Mouse (Mus musculus) left cerebral cortex, postnatal 4 days (tissue): ENCODE measurements around the gene Tubb3. TPM values are rescaled to one million over a fixed set of nuclear protein-coding genes. Genes with fewer than 3 reads are reported as not detected.
"Not testable (repeated sequence)": the region's sequence is repeated elsewhere in the genome, so short reads cannot be mapped to it uniquely, and the experiment has no call there.

ENCODE experiments used
- DNase-seq: peaks from one replicate; pipeline ENCODE4 v3.0.0-alpha.2; 2022
- intact Hi-C: fragments of 180-260 bp; cut with DNase I; formaldehyde crosslinking; loops from one replicate; pipeline ENCODE4 v1.15.1; 2025
- total RNA-seq, 2 experiments: library from RNA; stranded (reverse); gene quantifications; 2 replicates each; pipeline ENCODE4 v1.2.3; 2021

Tubb3 gene
- total RNA-seq, 2 experiments from 2014 or later: 2,432 to 2,471 TPM

DNA sequence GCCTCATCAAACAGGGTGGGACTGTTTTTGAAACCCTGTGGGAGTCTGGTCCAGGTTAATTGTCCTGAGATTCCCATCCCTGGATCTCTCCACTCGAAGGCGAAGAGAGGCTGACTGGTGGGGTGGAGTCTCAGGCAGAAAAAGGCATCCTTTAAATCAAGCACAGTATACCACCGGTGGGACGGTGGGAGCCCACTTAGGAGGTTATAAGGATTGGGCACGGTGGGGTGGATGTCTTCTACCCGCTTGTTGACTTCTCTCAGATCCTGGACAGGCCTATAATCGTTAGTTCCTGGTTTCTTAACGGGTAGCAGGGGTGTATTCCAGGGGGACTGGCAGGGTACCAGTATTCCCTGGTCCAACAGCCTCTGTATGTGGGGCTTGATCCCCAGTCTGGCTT is 19.7 kb downstream of the Tubb3 start:
- DNase-seq, intact Hi-C loops: not testable (repeated sequence)

GRCm38 (mm10) chr8:123431616-123432365 is 20.6 kb downstream of the Tubb3 start:
- intact Hi-C loops: no loop called here
- no peak for DNase-seq

DNA sequence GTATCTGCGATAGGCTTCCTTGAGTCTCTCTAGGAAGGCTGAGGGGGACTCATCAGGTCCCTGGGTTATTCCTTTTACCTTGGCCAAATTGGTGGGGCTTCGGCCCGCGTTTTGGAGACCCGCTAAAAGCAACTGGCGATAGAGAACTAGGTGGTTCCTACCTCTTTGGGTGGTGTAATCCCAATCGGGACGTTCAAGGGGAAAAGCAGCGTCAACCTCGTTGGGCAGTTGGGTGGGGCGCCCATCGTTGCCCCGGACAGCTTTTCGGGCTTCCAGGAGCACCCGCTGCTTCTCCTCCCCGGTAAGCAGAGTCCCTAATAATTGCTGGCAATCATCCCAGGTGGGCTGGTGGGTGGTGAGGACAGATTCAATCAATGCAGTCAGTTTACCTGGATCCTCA is 21.2 kb downstream of the Tubb3 start:
- intact Hi-C loops: no loop called here
- DNase-seq: no peak

- DNase-seq, intact Hi-C loops: not testable (repeated sequence)
Measured at GRCm38 (mm10) chr8:123433241-123433974, 22.2 kb downstream of the Tubb3 start.

DNA sequence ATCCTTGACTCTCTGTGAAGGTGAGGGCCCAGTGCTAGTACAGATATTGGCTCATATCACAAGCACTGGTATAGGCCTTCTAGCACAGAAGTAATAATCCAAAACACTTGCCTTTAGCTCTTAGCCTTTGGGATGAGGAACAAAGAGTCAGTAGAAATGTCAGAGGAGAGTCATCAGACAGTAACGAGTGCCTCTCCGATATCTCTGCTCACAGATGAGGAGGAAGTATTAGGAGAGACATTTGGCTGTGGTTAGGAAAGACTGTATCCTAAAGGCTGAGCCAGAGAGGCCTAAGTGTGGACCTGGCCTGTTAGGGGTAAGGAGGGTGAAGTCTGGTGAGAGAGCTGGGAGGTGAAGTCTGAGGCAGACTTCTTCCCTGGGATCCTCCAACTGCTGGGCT is 30.6 kb downstream of the Tubb3 start:
- intact Hi-C loops: no loop called here
- no peak for DNase-seq

DNA sequence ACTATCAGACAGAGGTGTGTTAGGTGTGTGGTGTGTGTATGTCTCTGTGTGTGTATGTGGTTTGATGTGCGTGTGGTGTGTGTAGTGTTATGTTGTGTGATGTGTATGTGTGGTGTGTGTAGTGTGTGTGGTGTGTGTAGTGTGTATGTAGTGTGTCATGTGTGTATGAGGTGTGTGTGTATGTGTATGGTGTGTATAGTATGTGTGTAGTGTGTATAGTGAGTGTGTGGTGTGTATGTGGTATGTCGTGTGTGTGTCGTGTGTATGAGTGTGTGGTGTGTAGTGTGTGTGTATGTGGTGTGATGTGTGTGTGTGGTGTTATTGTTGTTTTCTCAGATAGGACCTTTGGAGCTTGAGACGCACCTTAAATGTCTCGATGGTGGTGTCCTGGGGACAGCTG is 31.1 kb downstream of the Tubb3 start:
- intact Hi-C loops: no loop called here
- no peak for DNase-seq

DNA sequence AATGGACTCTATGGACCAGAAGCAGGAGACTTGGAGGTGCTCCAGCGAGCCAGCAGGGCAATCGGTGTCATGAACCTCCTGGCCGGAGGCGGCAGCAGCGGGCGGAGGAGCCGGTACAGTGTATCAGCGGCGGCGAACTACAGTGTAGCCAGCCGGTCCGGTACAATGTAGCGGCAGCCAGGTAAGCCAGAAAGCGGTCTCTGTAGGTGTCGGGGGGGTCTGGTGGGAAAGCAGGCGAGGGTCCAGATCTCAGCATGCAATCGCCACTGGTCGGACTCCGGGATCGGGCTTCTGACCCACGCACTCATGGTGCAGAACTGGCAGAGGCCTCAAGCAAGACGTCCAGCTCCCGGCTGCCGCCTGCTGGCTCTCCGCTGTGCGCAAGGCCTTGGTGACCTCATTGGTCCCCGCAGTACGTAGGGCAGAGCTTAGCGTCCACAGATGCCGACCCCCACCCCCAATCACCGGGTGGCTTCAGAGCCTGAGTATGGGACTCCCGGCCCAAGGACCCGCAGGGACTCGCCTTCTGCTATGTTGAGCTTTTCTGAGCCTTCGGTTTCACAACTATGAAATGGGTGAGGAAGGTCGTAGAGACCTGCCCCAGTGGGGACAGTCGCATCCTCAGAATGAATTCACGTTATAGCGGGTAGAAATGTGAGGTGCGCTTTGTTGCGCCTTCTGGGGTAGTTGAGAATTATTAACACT is 31.8 kb downstream of the Tubb3 start:
- DNase-seq: peak; percentile 96
- intact Hi-C loops: no loop called here

GRCm38 (mm10) chr8:123443576-123443921 is 32.3 kb downstream of the Tubb3 start:
- no peak for DNase-seq
- intact Hi-C loops: no loop called here

- intact Hi-C loops: no loop called here
- no peak for DNase-seq
Measured at GRCm38 (mm10) chr8:123444131-123444530, 32.9 kb downstream of the Tubb3 start.

- intact Hi-C loops: no loop called here
- DNase-seq: no peak
Measured at GRCm38 (mm10) chr8:123445981-123446380, 34.8 kb downstream of the Tubb3 start.

DNA sequence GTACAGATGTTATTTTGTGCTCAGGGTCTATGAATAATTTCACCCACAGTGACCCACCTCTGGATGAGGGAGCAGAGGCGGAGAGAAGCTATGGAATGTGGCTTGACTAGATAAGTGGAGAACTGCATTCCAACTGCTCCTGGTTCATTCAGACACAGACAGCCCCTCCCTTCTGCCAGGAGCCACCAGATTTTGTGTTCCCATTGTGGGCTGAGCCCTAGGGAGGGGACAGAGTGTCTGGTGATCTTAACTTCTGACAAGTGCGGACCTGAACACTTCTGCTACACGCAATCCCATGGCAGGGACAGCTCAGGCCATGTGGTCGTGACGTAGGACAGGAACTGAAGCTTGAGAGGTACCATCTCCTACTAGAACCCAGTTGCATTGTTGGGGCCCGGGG is 35.6 kb downstream of the Tubb3 start:
- intact Hi-C loops: no loop called here
- DNase-seq: no peak

GRCm38 (mm10) chr8:123450783-123451182 is 39.6 kb downstream of the Tubb3 start:
- DNase-seq: no peak
- intact Hi-C loops: no loop called here

- DNase-seq, intact Hi-C loops: not testable (repeated sequence)
Measured at GRCm38 (mm10) chr8:123451747-123452146, 40.5 kb downstream of the Tubb3 start.

DNA sequence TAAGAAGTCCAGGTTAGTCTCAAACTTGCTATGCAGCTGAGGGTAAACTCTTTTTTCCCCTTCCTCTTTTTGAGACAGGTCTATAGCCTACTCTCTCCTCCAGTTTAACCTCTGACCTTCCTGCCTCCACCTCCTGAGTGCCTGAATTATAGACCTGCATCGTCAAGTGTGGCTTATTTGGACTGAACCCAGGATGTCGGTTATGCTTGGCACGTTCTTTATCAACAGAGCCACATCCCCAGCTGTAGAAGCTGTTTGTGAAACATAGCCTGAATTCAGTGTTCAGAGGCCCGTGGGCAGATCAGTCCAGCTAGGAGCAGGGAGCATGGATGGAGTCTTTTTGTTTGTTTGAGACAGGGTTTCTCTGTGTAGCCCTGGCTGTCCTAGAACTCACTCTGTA is 40.9 kb downstream of the Tubb3 start:
- DNase-seq: no peak
- intact Hi-C loops: no loop called here

- DNase-seq: no peak
- intact Hi-C loops: no loop called here
Measured at GRCm38 (mm10) chr8:123453291-123453690, 42.1 kb downstream of the Tubb3 start.

DNA sequence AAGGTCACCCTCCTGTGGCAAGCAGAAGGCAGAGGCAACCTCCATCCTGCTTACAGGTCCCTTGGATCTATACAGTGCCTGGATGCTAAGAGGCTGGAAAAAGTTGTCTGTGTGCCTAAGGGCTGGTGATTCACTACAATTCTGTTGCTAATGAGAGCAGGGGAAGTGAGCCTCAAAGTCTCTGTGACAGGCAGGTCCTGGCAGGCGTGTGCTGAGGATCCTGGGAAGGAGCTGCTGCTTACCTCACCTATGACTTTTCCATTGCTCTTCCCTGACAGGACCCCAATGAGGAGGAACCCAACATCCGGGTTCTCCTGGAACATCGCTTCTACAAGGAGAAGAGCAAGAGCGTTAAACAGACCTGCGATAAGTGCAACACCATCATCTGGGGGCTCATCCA is 42.7 kb downstream of the Tubb3 start:
- intact Hi-C loops: no loop called here
- no peak for DNase-seq

GRCm38 (mm10) chr8:123454559-123454958 is 43.3 kb downstream of the Tubb3 start:
- DNase-seq: no peak
- intact Hi-C loops: no loop called here

DNA sequence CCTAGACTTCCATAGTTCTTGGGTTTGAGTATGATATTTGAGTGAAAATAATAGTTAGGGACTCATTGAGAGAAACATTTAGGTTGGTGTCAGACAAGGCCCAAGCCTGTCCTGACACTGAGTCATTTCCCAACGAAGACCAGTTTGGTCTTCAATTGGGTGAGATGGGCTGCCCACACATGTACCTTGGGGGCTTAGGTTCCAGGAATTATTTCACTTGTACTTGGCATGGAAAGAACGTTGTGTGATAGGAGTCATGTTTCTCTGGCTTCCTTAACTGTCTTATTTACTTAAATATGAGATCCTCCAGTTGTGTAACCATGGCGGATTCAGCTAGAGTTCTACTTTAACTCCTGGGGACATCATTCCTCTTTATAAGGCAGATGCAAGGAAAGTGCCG is 52.4 kb downstream of the Tubb3 start:
- intact Hi-C loops: no loop called here
- DNase-seq: no peak

GRCm38 (mm10) chr8:123467476-123467875 is 56.3 kb downstream of the Tubb3 start:
- DNase-seq: no peak
- intact Hi-C loops: no loop called here
